Mouse (Mus musculus) intestine, postnatal 0 days (tissue): ENCODE measurements around the gene Gnpat. TPM values are rescaled to one million over a fixed set of nuclear protein-coding genes. Genes with fewer than 3 reads are reported as not detected.

Source experiments
- ATAC-seq: fragments of 200-750 bp; cut with Nextera tagmentation; 2 replicates; pipeline ENCODE4 v1.8.0; 2017; ENCODE audit warnings: mild to moderate bottlenecking, moderate TSS enrichment, moderate library complexity
- H3K27ac ChIP-seq: fragments of 300-500 bp; sonication (generic); 2 replicates; pipeline ENCODE4 v1.5.1; 2014; ENCODE audit warnings: mild to moderate bottlenecking, low read depth, low read length, moderate library complexity
- H3K27me3 ChIP-seq: fragments of 300-500 bp; sonication (generic); replicated peaks from 2 replicates; pipeline ENCODE4 v1.6.1; 2014; ENCODE audit warnings: low read length, mixed read lengths; ENCODE audit not compliant: control insufficient read depth, insufficient read depth
- H3K36me3 ChIP-seq: fragments of 300-500 bp; sonication (generic); 2 replicates; pipeline ENCODE4 v1.6.1; 2014; ENCODE audit warnings: mild to moderate bottlenecking, moderate library complexity; ENCODE audit not compliant: control insufficient read depth, insufficient read depth
- H3K4me1 ChIP-seq: fragments of 300-500 bp; sonication (generic); replicated peaks from 2 replicates; pipeline ENCODE4 v1.6.1; 2014; ENCODE audit warnings: antibody characterized with exemption, low read length, mixed read lengths; ENCODE audit not compliant: control insufficient read depth, insufficient read depth
- H3K4me2 ChIP-seq: fragments of 300-500 bp; sonication (generic); replicated peaks from 2 replicates; pipeline ENCODE4 v1.6.1; 2014; ENCODE audit warnings: low read depth, mild to moderate bottlenecking, moderate library complexity
- H3K4me3 ChIP-seq: fragments of 300-500 bp; sonication (generic); 2 replicates; pipeline ENCODE4 v1.5.1; 2014; ENCODE audit warnings: low read depth, low read length
- H3K9ac ChIP-seq: fragments of 300-500 bp; sonication (generic); 2 replicates; pipeline ENCODE4 v1.6.1; 2014; ENCODE audit warnings: mild to moderate bottlenecking, low read depth, low read length
- H3K9me3 ChIP-seq: fragments of 300-500 bp; sonication (generic); 2 replicates; pipeline ENCODE4 v1.6.1; 2016; ENCODE audit warnings: mixed run types; ENCODE audit not compliant: control insufficient read depth
- CTCF ChIP-seq: sonication (generic); IDR thresholded peaks from 2 replicates; pipeline ENCODE4 v1.5.1; 2016; ENCODE audit warnings: low read depth, mild to moderate bottlenecking, control low read depth, antibody characterized with exemption, moderate library complexity
- WGBS: fragments of 180-500 bp; shearing (Covaris S2); extraction: QIAGEN DNeasy Blood & Tissue Kit; methylation state at CpG from one replicate; pipeline ENCODE4 v1.1.7; 2014; 5-methylcytosine and 5-hydroxymethylcytosine counted together
- polyA plus RNA-seq: library from polyadenylated mRNA; unstranded; fragments of >200 nt; fragmentation: Nextera tagmentation; extraction: Ambion mirVana; gene quantifications from 2 replicates; pipeline ENCODE4 v1.2.1, GENCODE M21; 2015

Gene Gnpat
- polyA plus RNA-seq, 1 experiment from 2014 or later, result 31.0 TPM

- TF ChIP-seq CTCF, result no peak
- Histone ChIP-seq H3K4me2 (no peak overlapping the region), H3K4me3 (no peak overlapping the region), H3K9me3 (no peaks in the 10 kb centered on the region), H3K27ac (no peak overlapping the region), H3K36me3 (no peaks in the 10 kb centered on the region), H3K27me3 (no peaks in the 10 kb centered on the region), H3K4me1 (no peaks in the 10 kb centered on the region), H3K9ac (no peak overlapping the region)
- no peak for ATAC-seq
- WGBS, result 43% methylated on average over 11 of the region's 11 CpGs
Observed at GRCm38 (mm10) chr8:124820125-124820524, 42.7 kb upstream of the Gnpat start.

- Histone ChIP-seq H3K27ac (no peak overlapping the region), H3K27me3 (no peaks in the 10 kb centered on the region), H3K9ac (no peak overlapping the region), H3K4me1 (no peaks in the 10 kb centered on the region), H3K9me3 (no peaks in the 10 kb centered on the region), H3K4me3 (no peak overlapping the region), H3K4me2 (no peak overlapping the region), H3K36me3 (no peaks in the 10 kb centered on the region)
- ATAC-seq, result no peak
- 80% methylated on average over 6 of the region's 6 CpGs for WGBS
- peak; percentile 30 for TF ChIP-seq CTCF
Observed at GRCm38 (mm10) chr8:124823497-124823896, 39.3 kb upstream of the Gnpat start.

GRCm38 (mm10) chr8:124826658-124827057, 36.2 kb upstream of the Gnpat start:
- 38% methylated on average over 7 of the region's 7 CpGs for WGBS
- H3K36me3 ChIP-seq, result no peaks in the 10 kb centered on the region
- no peak for TF ChIP-seq CTCF
- H3K9ac ChIP-seq, result no peak overlapping the region
- no peak overlapping the region for H3K4me3 ChIP-seq
- H3K4me1 ChIP-seq, result no peaks in the 10 kb centered on the region
- no peak for ATAC-seq
- no peaks in the 10 kb centered on the region for H3K27me3 ChIP-seq
- H3K4me2 ChIP-seq, result no peak overlapping the region
- no peak overlapping the region for H3K27ac ChIP-seq
- H3K9me3 ChIP-seq, result no peaks in the 10 kb centered on the region

GRCm38 (mm10) chr8:124827387-124827786, 35.4 kb upstream of the Gnpat start:
- no peak for ATAC-seq
- H3K27ac ChIP-seq, result no peak overlapping the region

GRCm38 (mm10) chr8:124828561-124829240, 34.1 kb upstream of the Gnpat start:
- Histone ChIP-seq H3K27me3 (no peaks in the 10 kb centered on the region), H3K36me3 (no peaks in the 10 kb centered on the region), H3K4me2 (no peak overlapping the region), H3K4me1 (no peaks in the 10 kb centered on the region), H3K9me3 (no peaks in the 10 kb centered on the region), H3K9ac (no peak overlapping the region), H3K27ac (no peak overlapping the region), H3K4me3 (no peak overlapping the region)
- TF ChIP-seq CTCF, result no peak
- no peak for ATAC-seq
- WGBS, result 84% methylated on average over 24 of the region's 24 CpGs

More at GRCm38 (mm10) chr8:124827387-124827786, 35.4 kb upstream of the Gnpat start:
- H3K4me3 ChIP-seq, result no peak overlapping the region
- H3K27me3 ChIP-seq, result no peaks in the 10 kb centered on the region
- no peaks in the 10 kb centered on the region for H3K9me3 ChIP-seq
- TF ChIP-seq CTCF, result peak; percentile 88
- H3K4me1 ChIP-seq, result no peaks in the 10 kb centered on the region
- no peak overlapping the region for H3K4me2 ChIP-seq
- H3K36me3 ChIP-seq, result no peaks in the 10 kb centered on the region
- WGBS, result 4% methylated on average over 5 of the region's 5 CpGs
- no peak overlapping the region for H3K9ac ChIP-seq

GRCm38 (mm10) chr8:124830050-124830449, 32.8 kb upstream of the Gnpat start:
- no peak for TF ChIP-seq CTCF
- no peaks in the 10 kb centered on the region for H3K27me3 ChIP-seq
- no peak overlapping the region for H3K27ac ChIP-seq
- no peak overlapping the region for H3K4me3 ChIP-seq
- H3K4me1 ChIP-seq, result no peaks in the 10 kb centered on the region
- no peaks in the 10 kb centered on the region for H3K36me3 ChIP-seq
- WGBS, result 70% methylated on average over 13 of the region's 13 CpGs
- no peak overlapping the region for H3K9ac ChIP-seq
- H3K9me3 ChIP-seq, result no peaks in the 10 kb centered on the region
- no peak for ATAC-seq
- H3K4me2 ChIP-seq, result no peak overlapping the region

- no peaks in the 10 kb centered on the region for H3K36me3 ChIP-seq
- no peaks in the 10 kb centered on the region for H3K4me1 ChIP-seq
- H3K4me3 ChIP-seq, result no peak overlapping the region
- no peak overlapping the region for H3K4me2 ChIP-seq
- H3K9me3 ChIP-seq, result no peaks in the 10 kb centered on the region
- no peak for ATAC-seq
- H3K27me3 ChIP-seq, result no peaks in the 10 kb centered on the region
- TF ChIP-seq CTCF, result no peak
- 68% methylated on average over 6 of the region's 6 CpGs for WGBS
- no peak overlapping the region for H3K27ac ChIP-seq
- H3K9ac ChIP-seq, result no peak overlapping the region
Observed at GRCm38 (mm10) chr8:124831531-124831930, 31.3 kb upstream of the Gnpat start.
